Mouse (Mus musculus): ENCODE results near the gene Zfp457.
"Not testable (repeated sequence)": the region's sequence is repeated elsewhere in the genome, so short reads cannot be mapped to it uniquely, and the experiment has no call there.

The Zfp457 gene

DNA sequence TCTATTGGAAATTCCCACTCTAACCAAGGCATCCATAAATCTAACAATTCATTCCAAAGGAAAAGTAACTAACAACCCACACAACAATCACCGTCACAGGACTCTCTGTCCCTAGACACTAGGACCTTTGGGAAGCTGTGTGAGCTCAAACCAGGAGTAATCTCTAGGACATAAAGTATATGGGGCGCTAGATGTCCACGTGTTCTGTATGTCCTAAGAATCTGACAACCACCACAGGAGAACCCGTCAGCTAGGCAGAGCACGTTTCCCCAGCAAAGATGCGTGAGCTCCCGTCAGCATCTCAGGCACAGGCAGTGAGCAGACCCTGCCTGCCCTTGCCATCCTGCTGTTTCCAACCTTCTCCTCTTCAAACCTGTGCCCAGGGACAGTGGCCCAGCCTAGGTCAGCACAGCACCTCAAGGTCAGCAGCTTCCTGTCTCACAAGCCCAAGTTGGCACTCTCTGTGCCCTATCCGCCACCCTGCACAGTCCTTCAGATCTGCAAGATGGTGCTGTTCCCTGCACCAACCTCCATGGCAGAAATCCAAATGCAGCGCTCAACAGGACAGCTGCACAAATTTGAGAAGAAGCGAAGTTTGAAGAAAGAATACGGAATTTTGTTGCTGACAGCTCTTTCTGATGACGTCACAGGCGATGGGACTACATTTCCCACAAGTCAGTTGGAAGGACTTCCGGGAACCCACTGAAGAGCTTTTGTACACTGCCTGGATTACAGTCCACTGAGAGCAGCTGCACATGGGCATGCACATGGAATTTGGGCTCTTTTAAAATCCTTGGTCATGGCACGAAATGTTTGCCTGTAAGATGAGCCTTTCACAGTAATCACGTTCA is at the start of gene Zfp457:
Gene Zfp457, minus strand, starts transcription at position 664 of the 851 bp plus-strand sequence.
- in situ Hi-C loops (cut with MboI, MseI), result loop anchor here (5.0 kb wide), 1 partner anchor 184 kb away; the partner anchor contains the start of gene Zfp759

DNA sequence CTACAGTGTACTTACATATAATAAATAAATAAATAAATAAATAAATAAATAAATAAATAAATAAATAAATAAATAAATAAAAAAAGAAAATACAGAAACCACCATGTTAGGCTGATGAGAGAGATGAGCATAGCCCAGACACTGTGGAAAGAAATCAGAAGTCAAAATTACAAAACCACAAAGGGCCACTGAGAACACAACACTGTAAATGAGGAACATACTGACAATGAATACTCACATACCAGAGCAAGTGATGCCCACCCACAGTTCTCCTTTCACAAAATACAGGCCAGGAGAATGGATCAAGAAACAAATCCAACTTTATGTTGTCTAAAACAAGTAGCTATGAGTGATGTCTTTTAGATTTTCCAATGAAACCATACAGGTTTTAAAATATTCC is 45.6 kb upstream of the Zfp457 start:
- in situ Hi-C loops (cut with MboI, MseI), result no loop called here

DNA sequence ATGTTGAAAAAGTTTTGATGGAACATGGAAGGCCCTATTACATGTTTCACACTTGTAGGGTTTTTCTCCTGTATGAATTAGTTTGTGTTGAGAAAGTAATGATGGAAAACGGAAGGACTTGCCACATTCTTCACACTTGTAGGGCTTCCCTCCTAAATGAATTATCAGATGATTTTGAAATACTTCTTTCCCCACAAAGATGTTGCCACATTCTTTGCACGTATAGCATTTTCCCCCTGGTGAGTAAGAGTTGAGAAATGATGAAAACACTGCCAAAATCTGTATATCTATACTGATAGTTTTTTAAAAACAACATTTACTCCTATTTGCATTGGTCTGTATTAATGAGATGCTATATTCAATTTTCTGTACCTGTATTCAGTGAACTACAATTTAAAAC is 37.1 kb upstream of the Zfp457 start:
- in situ Hi-C loops (cut with MboI, MseI), result no loop called here

- in situ Hi-C loops (cut with MboI, MseI), result loop anchor here (5.0 to 10.0 kb wide), 2 partner anchors 119 to 502 kb away; partner anchors contain the start of genes Gm10037 and Zfp874a
Observed at GRCm38 (mm10) chr13:67332877-67333276, 26.6 kb upstream of the Zfp457 start.

DNA sequence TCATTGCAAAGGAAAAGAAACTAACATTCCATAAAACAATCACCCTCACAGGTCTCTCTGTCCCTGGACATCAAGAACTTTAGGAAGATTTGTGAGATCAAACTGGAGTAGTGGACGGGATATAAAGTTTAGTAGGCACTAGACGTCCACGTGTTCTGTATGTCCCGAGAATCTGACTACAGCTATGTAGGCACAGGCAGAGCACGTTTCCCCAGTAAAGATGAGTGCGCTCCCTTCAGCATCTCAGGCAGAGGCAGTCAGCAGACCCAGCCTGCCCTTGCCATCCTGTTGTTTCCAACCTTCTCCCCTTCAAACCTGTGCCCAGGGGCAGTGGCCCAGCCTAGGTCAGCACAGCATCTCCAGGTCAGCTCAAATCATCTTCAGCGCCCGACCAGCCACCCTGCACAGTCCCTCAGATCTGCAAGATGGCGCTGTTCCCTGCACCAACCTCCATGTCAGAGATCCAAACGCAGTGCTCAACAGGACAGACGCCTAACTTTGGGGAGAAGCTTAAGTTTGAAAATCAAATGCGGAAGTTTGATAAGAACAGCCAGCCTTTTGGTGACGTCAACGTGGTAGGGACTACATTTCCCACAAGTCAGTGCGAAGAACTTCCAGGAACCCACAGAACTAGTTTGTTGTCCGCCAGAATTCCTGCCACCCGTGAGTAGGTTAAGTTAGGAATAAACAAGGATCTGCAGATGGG is 25.9 kb upstream of the Zfp457 start, which contains the start of gene Zfp595:
Gene Zfp595, minus strand, starts transcription at position 552 of the 706 bp plus-strand sequence.
- in situ Hi-C loops (cut with MboI, MseI), result loop anchor here (5.0 to 10.0 kb wide), 2 partner anchors 120 to 503 kb away; partner anchors contain the start of genes Gm10037 and Zfp874a

DNA sequence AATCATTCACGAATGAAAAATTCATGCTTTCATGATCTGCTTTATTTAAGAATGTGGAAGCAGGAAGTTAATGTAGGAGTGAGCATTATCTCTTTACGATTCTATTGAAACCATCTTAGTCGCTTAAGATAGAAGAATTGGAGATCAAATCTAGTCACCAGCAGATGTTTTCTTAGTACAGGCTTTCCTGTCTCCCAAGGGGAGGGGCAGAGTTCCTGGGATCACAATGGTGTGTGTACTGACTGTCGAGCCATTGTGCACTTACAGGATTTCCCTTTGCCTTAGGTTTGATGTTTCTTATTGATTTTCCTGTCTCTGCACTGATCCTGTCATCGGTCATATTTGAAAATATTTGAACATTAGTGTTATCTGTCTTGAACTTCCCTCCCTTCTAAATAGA is 433 bp upstream of the Zfp457 start:
- in situ Hi-C loops (cut with MboI, MseI), result loop anchor here (5.0 kb wide), 1 partner anchor 184 kb away; the partner anchor contains the start of gene Zfp759

GRCm38 (mm10) chr13:67278314-67278713 is 28.0 kb downstream of the Zfp457 start, which contains the start of gene Zfp458:
Gene Zfp458 (minus strand): TSS chr13:67278466.
- in situ Hi-C loops (cut with MboI, MseI), result no loop called here

GRCm38 (mm10) chr13:67269383-67270065 is 36.8 kb downstream of the Zfp457 start:
- in situ Hi-C loops (cut with MboI, MseI), result not testable (repeated sequence)

- in situ Hi-C loops (cut with MboI, MseI), result no loop called here
Observed at GRCm38 (mm10) chr13:67268568-67269369, 37.5 kb downstream of the Zfp457 start.

All from T-helper 1 cell (primary cell).